Mouse (Mus musculus) kidney, embryonic 16.5 days (tissue): Measurements from ENCODE around the gene Gucd1. TPM values are rescaled to one million over a fixed set of nuclear protein-coding genes. Genes with fewer than 3 reads are reported as not detected.
A peak's percentile ranks its signal among the peaks of the same experiment; 100 is the strongest.
"Not testable (repeated sequence)": the region's sequence is repeated elsewhere in the genome, so short reads cannot be mapped to it uniquely, and the experiment has no call there.

Source experiments
- ATAC-seq: fragments of 200-750 bp; cut with Nextera tagmentation; 2 replicates; pipeline ENCODE4 v1.8.0; 2017; ENCODE audit warnings: moderate TSS enrichment; ENCODE audit not compliant: low FRiP score, low TSS enrichment
- H3K27ac ChIP-seq: fragments of 300-500 bp; sonication (generic); 2 replicates; pipeline ENCODE4 v1.5.1; 2014; ENCODE audit warnings: low read length
- H3K27me3 ChIP-seq: fragments of 300-500 bp; sonication (generic); 2 replicates; pipeline ENCODE4 v1.6.1; 2014; ENCODE audit warnings: low read length, control low read depth, mixed read lengths; ENCODE audit not compliant: insufficient read depth
- H3K36me3 ChIP-seq: fragments of 300-500 bp; sonication (generic); 2 replicates; pipeline ENCODE4 v1.6.1; 2014; ENCODE audit warnings: low read length, control low read depth, mixed read lengths; ENCODE audit not compliant: insufficient read depth
- H3K4me1 ChIP-seq: fragments of 300-500 bp; sonication (generic); 2 replicates; pipeline ENCODE4 v1.6.1; 2014; ENCODE audit warnings: low read length, control low read depth, mixed read lengths; ENCODE audit not compliant: insufficient read depth
- H3K4me2 ChIP-seq: fragments of 300-500 bp; sonication (generic); replicated peaks from 2 replicates; pipeline ENCODE4 v1.6.1; 2014; ENCODE audit warnings: low read depth, low read length
- H3K4me3 ChIP-seq: fragments of 300-500 bp; sonication (generic); 2 replicates; pipeline ENCODE4 v1.5.1; 2014; ENCODE audit warnings: mild to moderate bottlenecking, low read length
- H3K9ac ChIP-seq: fragments of 300-500 bp; sonication (generic); replicated peaks from 2 replicates; pipeline ENCODE4 v1.6.1; 2014; ENCODE audit warnings: low read length
- H3K9me3 ChIP-seq: fragments of 300-500 bp; sonication (generic); 2 replicates; pipeline ENCODE4 v1.6.1; 2016; ENCODE audit warnings: low read length, control low read depth
- WGBS: fragments of 180-500 bp; shearing (Covaris S2); extraction: QIAGEN DNeasy Blood & Tissue Kit; methylation state at CpG from one replicate; pipeline ENCODE4 v1.1.7; 2014; 5-methylcytosine and 5-hydroxymethylcytosine counted together
- polyA plus RNA-seq: library from polyadenylated mRNA; unstranded; fragments of >200 nt; fragmentation: Nextera tagmentation; extraction: Ambion mirVana; gene quantifications from 2 replicates; pipeline ENCODE4 v1.2.1, GENCODE M21; 2015

The Gucd1 gene
- polyA plus RNA-seq, 1 experiment from 2014 or later, result 53.4 TPM

GRCm38 (mm10) chr10:75511897-75512296, 5.9 kb downstream of the Gucd1 start:
- Histone ChIP-seq H3K27me3 (no peaks in the 10 kb centered on the region), H3K9ac (no peak overlapping the region), H3K4me2 (no peak overlapping the region), H3K9me3 (no peaks in the 10 kb centered on the region), H3K27ac (no peak overlapping the region), H3K4me1 (peaks cover 8% of the 10 kb centered on the region), H3K4me3 (no peak overlapping the region), H3K36me3 (peaks cover 50% of the 10 kb centered on the region)
- ATAC-seq, result no peak
- WGBS, result 95% methylated on average over 7 of the region's 7 CpGs

GRCm38 (mm10) chr10:75511060-75511459, 6.7 kb downstream of the Gucd1 start:
- Histone ChIP-seq H3K4me2 (no peak overlapping the region), H3K9me3 (no peaks in the 10 kb centered on the region), H3K27ac (no peak overlapping the region), H3K4me3 (no peak overlapping the region), H3K4me1 (peaks cover 4% of the 10 kb centered on the region), H3K27me3 (no peaks in the 10 kb centered on the region), H3K36me3 (peaks cover 52% of the 10 kb centered on the region), H3K9ac (no peak overlapping the region)
- 91% methylated on average over 9 of the region's 9 CpGs for WGBS
- ATAC-seq, result no peak

- H3K27ac ChIP-seq, result no peak overlapping the region
- no peak for ATAC-seq
- H3K4me3 ChIP-seq, result no peak overlapping the region
- peaks cover 52% of the 10 kb centered on the region for H3K36me3 ChIP-seq
- no peaks in the 10 kb centered on the region for H3K9me3 ChIP-seq
- H3K4me1 ChIP-seq, result no peaks in the 10 kb centered on the region
- no peaks in the 10 kb centered on the region for H3K27me3 ChIP-seq
- H3K4me2 ChIP-seq, result no peak overlapping the region
- WGBS, result 96% methylated on average over 7 of the region's 7 CpGs
- no peak overlapping the region for H3K9ac ChIP-seq
These were observed 7.3 kb downstream of the Gucd1 start for GRCm38 (mm10) chr10:75510446-75510845.

GRCm38 (mm10) chr10:75505928-75506327, 11.8 kb downstream of the Gucd1 start:
- not testable (repeated sequence) for H3K4me3 ChIP-seq, H3K27me3 ChIP-seq, H3K9ac ChIP-seq, H3K27ac ChIP-seq, H3K4me2 ChIP-seq, ATAC-seq, H3K9me3 ChIP-seq, H3K4me1 ChIP-seq
- 92% methylated on average over 3 of the region's 3 CpGs for WGBS
- H3K36me3 ChIP-seq, result peaks cover 45% of the 10 kb centered on the region

DNA sequence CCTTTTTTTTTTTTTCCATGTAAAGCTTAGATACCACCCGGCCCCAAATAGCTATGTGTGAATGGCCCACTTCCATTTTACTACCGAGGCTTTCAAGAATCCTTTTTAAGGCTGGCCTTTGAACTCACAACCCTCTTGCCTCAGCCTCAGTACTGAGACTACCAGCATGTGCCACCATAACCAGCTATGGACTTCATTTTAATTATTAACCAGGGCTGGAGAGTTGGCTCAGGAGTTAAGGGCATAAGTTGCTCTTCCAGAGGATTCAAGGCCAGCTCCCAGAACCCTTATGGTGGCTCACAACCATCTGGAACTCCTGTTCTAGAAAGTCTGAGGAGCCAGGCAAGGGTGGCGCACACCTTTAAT, 12.7 kb downstream of the Gucd1 start:
- WGBS, result 64% methylated on average over 3 of the region's 3 CpGs
- ATAC-seq, result 0 out of 2 replicates have a peak, but pooled peaks have one; percentile 8
- Histone ChIP-seq H3K4me2 (no peak overlapping the region), H3K9ac (no peak overlapping the region), H3K27ac (no peak overlapping the region), H3K4me3 (no peak overlapping the region), H3K9me3 (no peaks in the 10 kb centered on the region), H3K4me1 (no peaks in the 10 kb centered on the region), H3K27me3 (no peaks in the 10 kb centered on the region), H3K36me3 (peaks cover 38% of the 10 kb centered on the region)

DNA sequence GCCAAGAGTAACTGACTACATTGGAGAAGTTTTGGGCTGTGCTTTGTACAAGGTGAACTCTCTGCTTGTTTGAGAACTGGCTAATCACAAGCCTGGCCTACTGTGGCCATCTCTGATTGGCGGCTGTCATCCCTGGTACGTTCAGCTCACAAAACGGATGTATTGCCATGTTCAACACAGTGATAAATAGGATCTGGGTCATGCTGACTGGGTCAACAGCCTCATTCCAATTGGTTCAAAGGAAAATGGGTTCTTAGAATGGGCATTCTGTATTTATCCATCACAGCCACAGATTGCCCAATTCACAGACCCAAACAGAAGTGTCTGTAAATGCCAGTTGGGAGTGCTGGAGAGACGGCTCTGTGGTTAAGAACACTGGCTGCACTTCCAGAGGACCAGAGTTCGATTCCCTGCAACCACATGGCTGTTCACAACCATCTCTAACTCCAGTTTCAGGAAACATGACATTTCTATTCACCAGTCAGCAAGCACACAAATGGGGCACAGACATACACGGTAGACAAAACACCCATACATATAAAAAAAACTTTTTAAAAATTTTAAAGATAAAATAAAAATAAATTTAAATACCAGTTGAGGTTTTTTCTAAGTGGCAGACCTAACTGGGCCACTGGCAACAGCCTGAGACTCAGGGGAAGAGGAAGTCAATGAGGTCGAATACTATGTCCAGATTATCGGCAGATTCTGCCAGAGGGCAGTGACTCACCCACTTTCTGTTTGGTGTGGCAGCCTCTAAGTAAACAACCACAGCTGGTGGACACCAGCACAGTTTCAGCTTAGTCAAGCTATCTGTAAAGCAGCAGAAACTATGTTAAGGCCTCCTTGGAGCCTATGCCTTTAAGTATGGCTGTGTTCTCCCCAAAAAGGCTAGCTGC, 13.3 kb downstream of the Gucd1 start:
- Histone ChIP-seq H3K9ac (no peak overlapping the region), H3K9me3 (no peaks in the 10 kb centered on the region), H3K36me3 (peaks cover 32% of the 10 kb centered on the region), H3K27me3 (no peaks in the 10 kb centered on the region), H3K4me1 (no peaks in the 10 kb centered on the region), H3K27ac (no peak overlapping the region), H3K4me3 (no peak overlapping the region), H3K4me2 (no peak overlapping the region)
- no peak for ATAC-seq
- WGBS, result 85% methylated on average over 8 of the region's 8 CpGs

DNA sequence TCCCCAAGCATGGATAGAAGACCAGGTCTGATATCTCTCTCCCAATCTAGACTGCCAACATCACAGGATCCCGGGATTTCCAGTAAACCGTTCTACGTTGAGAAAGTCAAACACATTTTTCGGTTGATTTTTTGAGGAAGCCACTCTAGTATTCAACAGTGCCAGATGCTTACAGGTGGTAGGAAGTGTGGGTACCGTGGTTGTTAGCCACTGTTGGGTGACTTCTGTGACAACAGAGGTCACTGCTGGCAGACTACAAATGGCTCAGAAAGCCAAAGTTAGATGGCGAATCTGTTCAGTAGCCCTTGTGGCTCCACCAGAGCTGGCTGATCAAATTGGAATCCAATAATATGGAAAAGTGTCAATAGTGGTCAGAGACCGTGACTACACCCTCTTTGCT, 14.1 kb downstream of the Gucd1 start:
- Histone ChIP-seq H3K27me3 (no peaks in the 10 kb centered on the region), H3K4me2 (no peak overlapping the region), H3K4me1 (no peaks in the 10 kb centered on the region), H3K9ac (no peak overlapping the region), H3K9me3 (no peaks in the 10 kb centered on the region), H3K27ac (no peak overlapping the region), H3K4me3 (no peak overlapping the region), H3K36me3 (peaks cover 24% of the 10 kb centered on the region)
- no peak for ATAC-seq
- 90% methylated on average over 7 of the region's 7 CpGs for WGBS

DNA sequence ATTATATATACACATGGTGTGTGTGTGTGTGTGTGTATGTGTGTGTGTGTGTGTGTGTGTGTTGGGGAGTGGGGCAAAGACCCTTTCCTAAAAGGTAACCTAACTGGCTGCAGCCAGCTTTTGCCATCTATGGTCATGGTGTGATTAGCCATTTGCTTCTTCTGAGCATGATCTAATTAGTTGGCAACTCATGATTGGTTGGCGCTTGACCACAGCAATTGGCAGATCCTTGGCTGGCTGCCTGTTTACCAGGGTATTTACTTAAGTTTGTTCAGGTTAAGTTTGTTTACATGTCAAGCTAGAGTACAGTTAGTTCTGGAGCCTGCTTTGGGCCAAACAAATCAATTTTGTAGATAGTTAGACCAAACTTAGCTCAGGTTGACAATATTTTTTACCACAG, 16.1 kb downstream of the Gucd1 start:
- Histone ChIP-seq H3K27me3 (no peaks in the 10 kb centered on the region), H3K4me2 (no peak overlapping the region), H3K9ac (no peak overlapping the region), H3K9me3 (no peaks in the 10 kb centered on the region), H3K4me3 (no peak overlapping the region), H3K36me3 (peaks cover 4% of the 10 kb centered on the region), H3K4me1 (no peaks in the 10 kb centered on the region), H3K27ac (no peak overlapping the region)
- no peak for ATAC-seq
- WGBS, result 89% methylated on average over 1 of the region's 1 CpGs

GRCm38 (mm10) chr10:75500345-75500744, 17.4 kb downstream of the Gucd1 start:
- Histone ChIP-seq H3K27ac (no peak overlapping the region), H3K4me3 (no peak overlapping the region), H3K4me1 (no peaks in the 10 kb centered on the region), H3K27me3 (no peaks in the 10 kb centered on the region), H3K36me3 (peaks cover 4% of the 10 kb centered on the region; the same call in 1 of the 2 replicates), H3K9ac (no peak overlapping the region), H3K9me3 (no peaks in the 10 kb centered on the region), H3K4me2 (no peak overlapping the region)
- 70% methylated on average over 7 of the region's 7 CpGs for WGBS
- no peak for ATAC-seq

DNA sequence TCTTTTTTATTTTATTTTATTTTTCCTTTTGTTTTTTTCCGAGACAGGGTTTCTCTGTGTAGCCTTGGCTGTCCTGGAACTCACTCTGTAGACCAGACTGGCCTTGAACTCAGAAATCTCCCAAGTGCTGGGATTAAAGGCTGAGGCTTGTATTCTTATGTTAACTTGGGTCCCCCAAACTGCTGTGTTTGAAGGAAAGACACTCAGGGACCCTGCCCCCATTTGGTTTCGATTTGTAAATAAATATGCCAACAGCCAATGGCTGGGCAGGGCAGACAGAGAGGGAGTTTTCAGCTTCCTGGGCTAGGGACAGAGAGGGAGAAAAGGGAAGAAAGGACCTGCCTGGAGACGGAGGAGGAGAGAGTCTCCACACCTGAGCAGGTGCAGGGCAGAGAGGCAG, 18.0 kb downstream of the Gucd1 start:
- 54% methylated on average over 3 of the region's 3 CpGs for WGBS

More for the DNA sequence above, 18.0 kb downstream of the Gucd1 start:
- H3K4me1 ChIP-seq, result no peaks in the 10 kb centered on the region
- no peaks in the 10 kb centered on the region for H3K27me3 ChIP-seq
- H3K9ac ChIP-seq, result no peak overlapping the region
- peaks cover 4% of the 10 kb centered on the region; the same call in 1 of the 2 replicates for H3K36me3 ChIP-seq
- H3K4me3 ChIP-seq, result no peak overlapping the region
- no peak for ATAC-seq
- no peak overlapping the region for H3K4me2 ChIP-seq
- H3K27ac ChIP-seq, result no peak overlapping the region
- no peaks in the 10 kb centered on the region for H3K9me3 ChIP-seq
